Mouse (Mus musculus): ENCODE results near the gene Prrg3.

DNA sequence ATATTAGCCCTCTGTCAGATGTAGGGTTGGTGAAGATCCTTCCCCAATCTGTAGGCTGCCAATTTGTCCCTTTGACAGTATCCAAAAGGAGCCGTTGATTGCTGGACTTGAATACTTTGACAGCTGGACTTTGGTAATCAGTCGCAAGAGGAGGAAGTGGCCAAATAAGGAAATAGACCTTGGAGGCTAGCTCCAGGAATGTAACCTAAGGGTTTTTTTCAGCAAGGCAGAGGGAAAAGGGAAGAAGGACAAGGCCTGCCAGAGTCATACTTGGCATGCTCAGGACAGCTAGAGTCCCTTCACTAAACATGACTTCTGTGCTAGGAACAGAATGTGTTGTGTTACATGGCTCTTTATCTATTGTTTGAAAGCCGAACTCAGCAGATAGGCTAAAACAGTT is 18.0 kb downstream of the Prrg3 start:
- TF ChIP-seq USF1 (IDR thresholded peaks at IDR 0.05; ENCODE audit: low read depth) (no peak), CTCF (IDR thresholded peaks at IDR 0.05; ENCODE audit: control insufficient read depth, insufficient read depth, insufficient read length) (no peak), CEBPB (IDR thresholded peaks at IDR 0.05; ENCODE audit: low read depth) (no peak), MAX (IDR thresholded peaks at IDR 0.05) (no peak)
